Comparison of ENCODE assay signal across 16 mouse cellular contexts in genomic region chr2:181769397-181769796, GRCm38 (mm10). TPM values are rescaled to one million over a fixed set of nuclear protein-coding genes. Genes with fewer than 3 reads are reported as not detected.
DNase-seq lines count a peak whose midpoint lies in the region; ATAC-seq and TF ChIP-seq lines count a peak whose summit lies in the region.
"Had no signal": no experiment of that assay in that cellular context is flagged by ENCODE, and none has a peak within 500 bp of the region (broad histone marks: within the 10 kb centered on the region; RNA-seq: fewer than 3 reads in every experiment).

No protein-coding gene starts in this region.

- DNase-seq in cerebellum, adult 11 months = peak; percentile 44
- DNase-seq in cerebellum, adult 8-10 months = no peak
- no peak for DNase-seq in forebrain, embryonic 11.5 days (ENCODE audit: low spot score)
- DNase-seq in hindbrain, embryonic 14.5 days (ENCODE audit: low spot score) = no peak
- DNase-seq in midbrain, postnatal 0 days (ENCODE audit: low spot score) = no peak
- no peak for DNase-seq in gastrocnemius, postnatal 14 days
- DNase-seq in kidney, adult 8-10 months = no peak
- DNase-seq in left cerebral cortex, postnatal 4 days = no peak
- DNase-seq: adrenal gland, postnatal 14 days; heart, adult 2 months; heart, postnatal 14 days; kidney, adult 18-20 months; lung, postnatal 14 days had no signal

- no peaks in the 10 kb centered on the region for H3K9me3 ChIP-seq in forebrain, embryonic 11.5 days (ENCODE audit: control insufficient read depth, low read length)
- no peaks in the 10 kb centered on the region for H3K9me3 ChIP-seq in hindbrain, embryonic 14.5 days (ENCODE audit: control insufficient read depth, low read length)
- H3K9me3 ChIP-seq in midbrain, postnatal 0 days (ENCODE audit: low read length) = no peaks in the 10 kb centered on the region
- H3K9me3 ChIP-seq: embryonic facial prominence, embryonic 15.5 days had no signal

- no peak for TF ChIP-seq CTCF in midbrain, postnatal 0 days (IDR thresholded peaks at IDR 0.05)

- peak overlapping the region; percentile 8; the same call in 1 of the 2 replicates for H3K4me3 ChIP-seq in forebrain, embryonic 11.5 days (ENCODE audit: low read depth, low read length)
- H3K4me3 ChIP-seq in hindbrain, embryonic 14.5 days (replicated peaks; ENCODE audit: low read length) = peak overlapping the region; percentile 54
- peak overlapping the region; percentile 55 for H3K4me3 ChIP-seq in midbrain, postnatal 0 days (ENCODE audit: low read depth, low read length)
- H3K4me3 ChIP-seq: embryonic facial prominence, embryonic 15.5 days; heart, adult 2 months had no signal

- H3K36me3 ChIP-seq in forebrain, embryonic 11.5 days (ENCODE audit: control insufficient read depth, insufficient read depth, low read length) = no peaks in the 10 kb centered on the region
- H3K36me3 ChIP-seq in hindbrain, embryonic 14.5 days (replicated peaks; ENCODE audit: control insufficient read depth, insufficient read depth) = no peaks in the 10 kb centered on the region
- H3K36me3 ChIP-seq in midbrain, postnatal 0 days (ENCODE audit: insufficient read depth, low read length) = no peaks in the 10 kb centered on the region
- H3K36me3 ChIP-seq: embryonic facial prominence, embryonic 15.5 days had no signal

- H3K4me2 ChIP-seq in forebrain, embryonic 11.5 days (ENCODE audit: low read depth, low read length, severe bottlenecking) = peak overlapping the region; percentile 42; the same call in 1 of the 2 replicates
- H3K4me2 ChIP-seq in hindbrain, embryonic 14.5 days (replicated peaks) = peak overlapping the region; percentile 69
- H3K4me2 ChIP-seq in midbrain, postnatal 0 days (ENCODE audit: low read depth, low read length, poor library complexity, severe bottlenecking) = peak overlapping the region; percentile 76
- H3K4me2 ChIP-seq: embryonic facial prominence, embryonic 15.5 days had no signal

- ATAC-seq in forebrain, embryonic 11.5 days (replicated peaks; ENCODE audit: low FRiP score) = no peak
- no peak for ATAC-seq in hindbrain, embryonic 14.5 days (ENCODE audit: low FRiP score)
- ATAC-seq in midbrain, postnatal 0 days (ENCODE audit: low FRiP score) = no peak

- peaks cover 5% of the 10 kb centered on the region for H3K4me1 ChIP-seq in forebrain, embryonic 11.5 days (replicated peaks; ENCODE audit: control insufficient read depth, insufficient read depth, low read length)
- peaks cover 64% of the 10 kb centered on the region for H3K4me1 ChIP-seq in hindbrain, embryonic 14.5 days (replicated peaks; ENCODE audit: control insufficient read depth, insufficient read depth, low read length)
- peaks cover 17% of the 10 kb centered on the region for H3K4me1 ChIP-seq in midbrain, postnatal 0 days (ENCODE audit: insufficient read depth, low read length)
- H3K4me1 ChIP-seq: embryonic facial prominence, embryonic 15.5 days had no signal

- H3K9ac ChIP-seq in forebrain, embryonic 11.5 days (ENCODE audit: low read length) = no peak overlapping the region
- peak overlapping the region; percentile 73 for H3K9ac ChIP-seq in hindbrain, embryonic 14.5 days
- H3K9ac ChIP-seq in midbrain, postnatal 0 days (replicated peaks; ENCODE audit: low read length, poor library complexity, severe bottlenecking) = 0 out of 2 replicates have a peak overlapping the region, but pooled peaks have one; percentile 13
- H3K9ac ChIP-seq: embryonic facial prominence, embryonic 15.5 days; liver, embryonic 14.5 days had no signal

- 90% methylated on average over 2 of the region's 2 CpGs for WGBS in forebrain, embryonic 11.5 days
- 60% methylated on average over 2 of the region's 2 CpGs for WGBS in hindbrain, embryonic 14.5 days
- WGBS in midbrain, postnatal 0 days = 61% methylated on average over 2 of the region's 2 CpGs

- H3K27ac ChIP-seq in forebrain, embryonic 11.5 days (ENCODE audit: low read depth, low read length) = no peak overlapping the region
- H3K27ac ChIP-seq in hindbrain, embryonic 14.5 days = no peak overlapping the region; the same call in 1 of the 2 replicates
- no peak overlapping the region for H3K27ac ChIP-seq in midbrain, postnatal 0 days (ENCODE audit: low read depth, low read length)
- H3K27ac ChIP-seq: embryonic facial prominence, embryonic 15.5 days; heart, adult 2 months; liver, embryonic 14.5 days had no signal

- H3K27me3 ChIP-seq in forebrain, embryonic 11.5 days (ENCODE audit: control insufficient read depth, insufficient read depth, low read length) = no peaks in the 10 kb centered on the region
- no peaks in the 10 kb centered on the region for H3K27me3 ChIP-seq in hindbrain, embryonic 14.5 days (ENCODE audit: control insufficient read depth, insufficient read depth, low read length)
- H3K27me3 ChIP-seq in midbrain, postnatal 0 days (ENCODE audit: insufficient read depth, low read length) = no peaks in the 10 kb centered on the region
- H3K27me3 ChIP-seq: embryonic facial prominence, embryonic 15.5 days had no signal

- intact Hi-C loops in gastrocnemius, postnatal 14 days (cut with DNase I; ENCODE audit: low total_unique reads) = no loop called here
- intact Hi-C loops in left cerebral cortex, postnatal 4 days (cut with DNase I) = no loop called here

RNA-seq across cellular contexts. Expression of gene Myt1, which starts 6.3 kb away (rescaled TPM):
- polyA plus RNA-seq in forebrain, embryonic 11.5 days (2014; fragmentation: Nextera tagmentation; extraction: Ambion mirVana) = 26.6 and 27.3 TPM in 2 replicates
- polyA plus RNA-seq in hindbrain, embryonic 14.5 days (2014; fragmentation: Nextera tagmentation; extraction: Ambion mirVana) = 16.1 and 18.1 TPM in 2 replicates
- total RNA-seq in midbrain, postnatal 0 days (2014; rRNA removed) = 47.7 and 57.4 TPM in 2 replicates
- 5.5 and 7.6 TPM in 2 replicates for polyA plus RNA-seq in midbrain, postnatal 0 days (2015; fragmentation: Nextera tagmentation; extraction: Ambion mirVana)
- not detected for total RNA-seq in gastrocnemius, postnatal 14 days (2021)
- 10 to 100 TPM; 35.7 to 37.7 TPM for total RNA-seq in left cerebral cortex, postnatal 4 days (2021)
- total RNA-seq: common myeloid progenitor, adult 5-6 weeks; heart, adult 2 months; heart, postnatal 14 days had no signal

RNA-seq across cellular contexts. Expression of gene Oprl1, which starts 54.6 kb away (rescaled TPM):
- 12.8 and 15.8 TPM in 2 replicates for polyA plus RNA-seq in forebrain, embryonic 11.5 days (2014; fragmentation: Nextera tagmentation; extraction: Ambion mirVana)
- 102 and 108 TPM in 2 replicates for polyA plus RNA-seq in hindbrain, embryonic 14.5 days (2014; fragmentation: Nextera tagmentation; extraction: Ambion mirVana)
- total RNA-seq in midbrain, postnatal 0 days (2014; rRNA removed) = 195 and 210 TPM in 2 replicates
- polyA plus RNA-seq in midbrain, postnatal 0 days (2015; fragmentation: Nextera tagmentation; extraction: Ambion mirVana) = 88.1 and 93.6 TPM in 2 replicates
- not detected for total RNA-seq in gastrocnemius, postnatal 14 days (2021)
- 10 to 100 TPM; 73.1 to 73.8 TPM for total RNA-seq in left cerebral cortex, postnatal 4 days (2021)
- total RNA-seq: common myeloid progenitor, adult 5-6 weeks; heart, adult 2 months; heart, postnatal 14 days had no signal
- polyA plus RNA-seq: heart, adult 2 months had no signal

Comparison
In these comparisons a context has a peak if more than half of its experiments do, and no peak if none do; other contexts are left out.
1. RNA of gene Myt1, which starts 6.3 kb away (total RNA-seq): 47.7 to 57.4 TPM in midbrain, postnatal 0 days and 35.7 to 37.7 TPM in left cerebral cortex, postnatal 4 days; not detected in gastrocnemius, postnatal 14 days; every median in the first group is over 10 times any median in the second.
2. RNA of gene Oprl1, which starts 54.6 kb away (total RNA-seq): 195 to 210 TPM in midbrain, postnatal 0 days and 73.1 to 73.8 TPM in left cerebral cortex, postnatal 4 days; not detected in gastrocnemius, postnatal 14 days; every median in the first group is over 10 times any median in the second.
3. Peak in every context shown above with its lines, with median percentiles within 50 percentile points of each other: H3K4me2 ChIP-seq and H3K4me3 ChIP-seq.